Comparison of ENCODE assay signal across 18 mouse cellular contexts in genomic region chr16:25314006-25314405, GRCm38 (mm10). TPM values are rescaled to one million over a fixed set of nuclear protein-coding genes. Genes with fewer than 3 reads are reported as not detected.
DNase-seq lines count a peak whose midpoint lies in the region; ATAC-seq lines count a peak whose summit lies in the region.
"Had no signal": no experiment of that assay in that cellular context is flagged by ENCODE, and none has a peak within 500 bp of the region (broad histone marks: within the 10 kb centered on the region; RNA-seq: fewer than 3 reads in every experiment).

No protein-coding gene starts in this region.

- H3K36me3 ChIP-seq in forebrain, embryonic 14.5 days (ENCODE audit: control insufficient read depth, insufficient read depth, low read length), result no peaks in the 10 kb centered on the region
- no peaks in the 10 kb centered on the region for H3K36me3 ChIP-seq in forebrain, embryonic 12.5 days (replicated peaks)
- H3K36me3 ChIP-seq in hindbrain, embryonic 10.5 days, result no peaks in the 10 kb centered on the region
- H3K36me3 ChIP-seq: hindbrain, embryonic 12.5 days; limb, embryonic 13.5 days had no signal

- no peaks in the 10 kb centered on the region for H3K9me3 ChIP-seq in forebrain, embryonic 14.5 days (replicated peaks; ENCODE audit: control insufficient read depth, low read length)
- no peaks in the 10 kb centered on the region for H3K9me3 ChIP-seq in forebrain, embryonic 12.5 days
- no peaks in the 10 kb centered on the region for H3K9me3 ChIP-seq in hindbrain, embryonic 10.5 days
- H3K9me3 ChIP-seq: hindbrain, embryonic 12.5 days; limb, embryonic 13.5 days; megakaryocyte, embryonic 14.5 days had no signal

- no peak overlapping the region for H3K4me2 ChIP-seq in forebrain, embryonic 14.5 days (ENCODE audit: low read length)
- no peak overlapping the region for H3K4me2 ChIP-seq in forebrain, embryonic 12.5 days
- H3K4me2 ChIP-seq: hindbrain, embryonic 12.5 days; limb, embryonic 13.5 days had no signal

- WGBS in forebrain, embryonic 14.5 days, result 65% methylated on average over 5 of the region's 5 CpGs
- WGBS in forebrain, embryonic 12.5 days, result 80% methylated on average over 5 of the region's 5 CpGs
- WGBS in hindbrain, embryonic 10.5 days, result 81% methylated on average over 5 of the region's 5 CpGs

- H3K27ac ChIP-seq in forebrain, embryonic 14.5 days (ENCODE audit: low read depth, low read length), result no peak overlapping the region
- no peak overlapping the region for H3K27ac ChIP-seq in forebrain, embryonic 12.5 days
- H3K27ac ChIP-seq in hindbrain, embryonic 10.5 days, result no peak overlapping the region
- H3K27ac ChIP-seq: heart, adult 2 months; hindbrain, embryonic 12.5 days; limb, embryonic 13.5 days had no signal

- H3K4me3 ChIP-seq in forebrain, embryonic 14.5 days (ENCODE audit: low read depth, low read length), result no peak overlapping the region
- no peak overlapping the region for H3K4me3 ChIP-seq in forebrain, embryonic 12.5 days (replicated peaks)
- no peak overlapping the region for H3K4me3 ChIP-seq in hindbrain, embryonic 10.5 days
- H3K4me3 ChIP-seq: erythroblast, embryonic 14.5 days; heart, adult 2 months; hindbrain, embryonic 12.5 days; limb, embryonic 13.5 days; megakaryocyte, embryonic 14.5 days; myocyte had no signal

- peak; percentile 46; the same call in 1 of the 2 replicates for ATAC-seq in forebrain, embryonic 14.5 days
- no peak for ATAC-seq in forebrain, embryonic 12.5 days (ENCODE audit: low FRiP score)

- H3K4me1 ChIP-seq in forebrain, embryonic 14.5 days (ENCODE audit: control insufficient read depth, insufficient read depth, low read length), result no peaks in the 10 kb centered on the region
- no peaks in the 10 kb centered on the region for H3K4me1 ChIP-seq in forebrain, embryonic 12.5 days
- H3K4me1 ChIP-seq in hindbrain, embryonic 10.5 days (replicated peaks), result no peaks in the 10 kb centered on the region
- H3K4me1 ChIP-seq: hindbrain, embryonic 12.5 days; limb, embryonic 13.5 days; megakaryocyte, embryonic 14.5 days had no signal

- intact Hi-C loops in gastrocnemius, postnatal 14 days (cut with DNase I; ENCODE audit: low total_unique reads), result no loop called here

- H3K9ac ChIP-seq in forebrain, embryonic 14.5 days (ENCODE audit: low read length), result no peak overlapping the region
- H3K9ac ChIP-seq in forebrain, embryonic 12.5 days, result no peak overlapping the region
- H3K9ac ChIP-seq: hindbrain, embryonic 12.5 days; limb, embryonic 13.5 days had no signal

- DNase-seq in forebrain, embryonic 14.5 days (ENCODE audit: low spot score), result peak; percentile 65
- peak; percentile 64 for DNase-seq in layer of hippocampus, adult 11-12 months (ENCODE audit: low spot score)
- peak; percentile 65 to 76 for DNase-seq in left cerebral cortex, adult 9 months (ENCODE audit: low spot score in 2 of 2)
- peak; percentile 4 for DNase-seq in right cerebral cortex, postnatal 4 days
- no peak for DNase-seq in hindbrain, embryonic 10.5 days (ENCODE audit: low spot score)
- no peak for DNase-seq in gastrocnemius, postnatal 14 days
- no peak for DNase-seq in cerebellum, adult 18-20 months
- DNase-seq: heart, adult 2 months; kidney, adult 11 months; lung, adult 2 months had no signal

- H3K27me3 ChIP-seq in forebrain, embryonic 14.5 days (replicated peaks; ENCODE audit: control insufficient read depth, insufficient read depth, low read length), result no peaks in the 10 kb centered on the region
- no peaks in the 10 kb centered on the region for H3K27me3 ChIP-seq in forebrain, embryonic 12.5 days
- H3K27me3 ChIP-seq in hindbrain, embryonic 10.5 days (ENCODE audit: insufficient read depth, poor library complexity, severe bottlenecking), result no peaks in the 10 kb centered on the region
- H3K27me3 ChIP-seq: hindbrain, embryonic 12.5 days; limb, embryonic 13.5 days; megakaryocyte, embryonic 14.5 days had no signal

RNA-seq across cellular contexts. Expression of gene Tprg, which starts 27.4 kb away (rescaled TPM):
- polyA plus RNA-seq in forebrain, embryonic 14.5 days (2014; fragmentation: Nextera tagmentation; extraction: Ambion mirVana), result not detected in 2 replicates
- polyA plus RNA-seq in forebrain, embryonic 12.5 days (2016; fragmentation: Nextera tagmentation; extraction: Ambion mirVana), result not detected in 2 replicates
- not detected in 2 replicates for polyA plus RNA-seq in hindbrain, embryonic 10.5 days (2016; fragmentation: Nextera tagmentation; extraction: Ambion mirVana)
- not detected for total RNA-seq in gastrocnemius, postnatal 14 days (2021)
- total RNA-seq: common myeloid progenitor, adult 5-6 weeks; heart, adult 2 months; MEL had no signal
- polyA plus RNA-seq: erythroblast, embryonic 14.5 days; heart, adult 2 months; hindbrain, embryonic 12.5 days; limb, embryonic 13.5 days; myocyte had no signal

Comparison
In these comparisons a context has a peak if more than half of its experiments do, and no peak if none do; other contexts are left out.
1. DNase-seq: peak in forebrain, embryonic 14.5 days (single experiment), layer of hippocampus, adult 11-12 months (single experiment), left cerebral cortex, adult 9 months (2 of 2) and right cerebral cortex, postnatal 4 days (single experiment); none in hindbrain, embryonic 10.5 days (single experiment), gastrocnemius, postnatal 14 days (single experiment) and cerebellum, adult 18-20 months (0 of 2).